Mouse (Mus musculus) C2C12 (cell line): ENCODE measurements at regions not wholly inside any gene's neighbourhood (a gene's known extent, or its start where the extent isn't known, plus 50 kb on each side); places are given as distances from the start of the nearest gene placed in this dataset.

Experiments
- H3K27me3 ChIP-seq: one replicate; pipeline ENCODE4 v1.6.1; 2011; ENCODE audit not compliant: control insufficient read depth, insufficient read depth, insufficient read length
- H3K36me3 ChIP-seq: one replicate; pipeline ENCODE4 v1.6.1; 2011; ENCODE audit not compliant: control insufficient read depth, insufficient read depth
- H3K4me3 ChIP-seq: one replicate; pipeline ENCODE4 v1.5.1; 2011; ENCODE audit warnings: mild to moderate bottlenecking, control low read depth; ENCODE audit not compliant: poor library complexity, insufficient read depth, severe bottlenecking
- H3K79me2 ChIP-seq: one replicate; pipeline ENCODE4 v1.6.1; 2011; ENCODE audit not compliant: control insufficient read depth, insufficient read depth
- H3K79me3 ChIP-seq: one replicate; pipeline ENCODE4 v1.6.1; 2011; ENCODE audit warnings: low read depth, control low read depth
- H3ac ChIP-seq: one replicate; pipeline ENCODE3; 2011; ENCODE audit warnings: low read depth; ENCODE audit not compliant: control insufficient read depth, insufficient read length
- CEBPB ChIP-seq: IDR thresholded peaks from one replicate; pipeline ENCODE4 v1.6.1; 2011; ENCODE audit warnings: low read depth, mild to moderate bottlenecking, control low read depth, moderate library complexity
- CTCF ChIP-seq: IDR thresholded peaks from one replicate; pipeline ENCODE4 v1.5.1; 2011; ENCODE audit not compliant: control insufficient read depth, insufficient read depth, insufficient read length
- FOSL1 ChIP-seq: IDR thresholded peaks from one replicate; pipeline ENCODE4 v1.8.0; 2011; ENCODE audit warnings: mild to moderate bottlenecking, low read length; ENCODE audit not compliant: poor library complexity, insufficient read depth, severe bottlenecking
- MAX ChIP-seq: IDR thresholded peaks from one replicate; pipeline ENCODE4 v1.6.1; 2011; ENCODE audit warnings: mild to moderate bottlenecking, control low read depth
- MYOD1 ChIP-seq: IDR thresholded peaks from one replicate; pipeline ENCODE4 v1.6.1; 2011; ENCODE audit warnings: low read depth; ENCODE audit not compliant: control insufficient read depth, insufficient read length
- MYOG ChIP-seq: IDR thresholded peaks from one replicate; pipeline ENCODE4 v1.6.1; 2011; ENCODE audit not compliant: control insufficient read depth, insufficient read length; ENCODE audit errors: extremely low read depth
- USF1 ChIP-seq: IDR thresholded peaks from one replicate; pipeline ENCODE4 v1.6.1; 2011; ENCODE audit warnings: low read depth, mild to moderate bottlenecking, control low read depth, moderate library complexity

DNA sequence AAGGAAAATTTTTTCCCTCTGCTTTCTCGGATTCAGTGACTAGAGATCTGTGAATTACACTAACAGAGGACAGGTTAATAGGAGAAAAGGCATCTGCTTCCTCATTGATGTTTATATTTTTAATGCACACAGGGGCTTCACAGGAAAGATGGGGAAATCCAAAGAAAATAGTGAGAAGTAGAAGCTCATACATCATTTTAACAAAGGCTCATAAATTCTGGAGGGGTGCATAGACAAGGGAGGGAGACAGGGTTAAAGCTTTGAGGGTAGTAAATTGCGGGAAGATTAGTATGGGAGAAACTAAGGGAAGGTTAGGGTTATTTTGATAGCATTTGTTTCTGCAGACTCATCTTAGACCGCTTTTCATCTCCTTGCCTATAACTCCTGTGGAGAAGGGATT lies 95.0 kb upstream of the Tmtc4 start:
- TF ChIP-seq MYOD1 (no peak), USF1 (no peak), MAX (no peak), MYOG (no peak), CEBPB (no peak), FOSL1 (no peak), CTCF (no peak)
- H3K36me3 ChIP-seq = no peaks in the 10 kb centered on the region
- no peaks in the 10 kb centered on the region for H3K79me3 ChIP-seq
- no peak overlapping the region for H3K4me3 ChIP-seq
- H3K27me3 ChIP-seq = no peaks in the 10 kb centered on the region
- no peak overlapping the region for H3ac ChIP-seq
- H3K79me2 ChIP-seq = no peaks in the 10 kb centered on the region

DNA sequence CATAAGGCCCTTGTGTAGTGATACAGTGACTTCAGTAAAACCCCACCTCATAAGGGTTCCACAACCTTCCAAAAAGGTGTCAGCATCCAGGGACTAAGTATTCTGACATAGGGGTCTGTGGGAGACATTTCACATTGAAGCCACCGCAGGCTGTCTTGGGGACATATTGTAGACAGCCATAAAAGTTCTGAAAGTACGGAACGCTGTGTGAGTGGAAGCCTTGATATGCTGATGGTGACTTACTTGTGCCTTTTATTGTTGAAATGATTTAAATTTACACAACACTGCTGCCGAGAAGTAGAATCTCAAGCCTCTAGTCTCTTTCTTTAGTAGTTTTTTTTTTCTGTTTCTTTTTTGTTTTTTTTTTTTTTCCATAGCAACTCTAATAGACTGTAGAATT lies 82.5 kb upstream of the Tmtc4 start:
- TF ChIP-seq USF1 (no peak), MAX (no peak), MYOD1 (no peak), FOSL1 (no peak), MYOG (no peak), CTCF (no peak), CEBPB (no peak)
- no peak overlapping the region for H3ac ChIP-seq
- no peaks in the 10 kb centered on the region for H3K79me2 ChIP-seq
- H3K79me3 ChIP-seq = no peaks in the 10 kb centered on the region
- no peaks in the 10 kb centered on the region for H3K36me3 ChIP-seq
- H3K4me3 ChIP-seq = no peak overlapping the region
- H3K27me3 ChIP-seq = no peaks in the 10 kb centered on the region

DNA sequence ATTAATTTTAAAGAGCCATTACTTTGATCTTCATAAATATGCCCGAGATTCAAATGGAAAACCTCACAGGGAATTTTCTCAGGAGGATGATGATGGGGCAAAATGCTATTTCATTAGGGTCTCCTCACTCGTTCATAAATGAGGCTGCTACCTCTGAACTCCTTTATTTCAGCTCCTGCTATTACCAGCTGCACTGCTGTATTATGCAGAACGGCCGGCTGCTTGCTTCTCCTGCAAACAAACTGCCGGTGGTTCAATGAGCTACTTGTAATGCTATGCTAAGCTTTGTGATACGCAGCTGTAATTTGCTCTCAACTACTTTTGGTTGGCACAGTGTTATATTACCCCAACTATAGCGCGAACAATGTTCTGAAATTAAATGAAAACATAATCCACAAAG lies 81.7 kb upstream of the Tmtc4 start:
- H3K36me3 ChIP-seq = no peaks in the 10 kb centered on the region
- H3K79me3 ChIP-seq = no peaks in the 10 kb centered on the region
- TF ChIP-seq MYOG = no peak
- no peak for TF ChIP-seq CTCF
- no peak for TF ChIP-seq FOSL1
- no peak for TF ChIP-seq MAX
- TF ChIP-seq CEBPB = no peak
- TF ChIP-seq MYOD1 = no peak
- no peak for TF ChIP-seq USF1
- H3K4me3 ChIP-seq = no peak overlapping the region
- no peaks in the 10 kb centered on the region for H3K27me3 ChIP-seq
- no peak overlapping the region for H3ac ChIP-seq
- no peaks in the 10 kb centered on the region for H3K79me2 ChIP-seq

DNA sequence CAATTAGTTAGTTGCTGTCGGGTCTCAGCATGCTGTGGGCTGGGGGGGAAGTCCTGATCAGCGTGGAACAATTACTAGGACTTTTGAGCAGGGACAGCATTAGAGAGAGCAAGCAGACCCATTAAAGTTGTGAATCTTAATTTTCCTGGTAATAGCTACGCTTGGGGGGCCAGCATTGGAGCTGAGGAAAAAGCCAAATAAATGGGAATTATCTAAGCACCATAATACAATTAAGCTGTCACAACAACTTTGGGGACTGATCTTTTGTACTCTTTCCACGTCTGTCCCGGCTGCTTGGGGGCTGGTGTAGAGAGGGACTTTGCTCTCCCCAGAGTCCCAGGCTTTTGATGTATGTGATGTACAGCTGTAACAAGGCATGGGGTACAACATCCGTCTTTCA lies 81.3 kb upstream of the Tmtc4 start:
- Histone ChIP-seq H3K36me3 (no peaks in the 10 kb centered on the region), H3K79me2 (no peaks in the 10 kb centered on the region), H3ac (no peak overlapping the region), H3K4me3 (no peak overlapping the region), H3K27me3 (no peaks in the 10 kb centered on the region), H3K79me3 (no peaks in the 10 kb centered on the region)
- TF ChIP-seq FOSL1 (no peak), MYOG (no peak), CTCF (no peak), MAX (no peak), USF1 (no peak), CEBPB (no peak), MYOD1 (no peak)

- Histone ChIP-seq H3ac (no peak overlapping the region), H3K4me3 (no peak overlapping the region), H3K27me3 (no peaks in the 10 kb centered on the region), H3K79me3 (no peaks in the 10 kb centered on the region), H3K79me2 (no peaks in the 10 kb centered on the region), H3K36me3 (no peaks in the 10 kb centered on the region)
- no peak for TF ChIP-seq MAX
- no peak for TF ChIP-seq FOSL1
- TF ChIP-seq MYOD1 = no peak
- no peak for TF ChIP-seq CEBPB
- TF ChIP-seq USF1 = no peak
- TF ChIP-seq MYOG = no peak
- TF ChIP-seq CTCF = no peak
Observed at GRCm38 (mm10) chr14:123062908-123063307, 79.1 kb upstream of the Tmtc4 start.

- TF ChIP-seq CEBPB (no peak), FOSL1 (no peak)
- Histone ChIP-seq H3ac (no peak overlapping the region), H3K4me3 (no peak overlapping the region), H3K36me3 (no peaks in the 10 kb centered on the region), H3K79me3 (no peaks in the 10 kb centered on the region), H3K27me3 (no peaks in the 10 kb centered on the region), H3K79me2 (no peaks in the 10 kb centered on the region)
Observed at GRCm38 (mm10) chr14:123056976-123057375, 73.1 kb upstream of the Tmtc4 start.
